Mouse (Mus musculus) brain, embryonic 14.5 days (tissue): ENCODE results near the gene Ttc25. TPM values are rescaled to one million over a fixed set of nuclear protein-coding genes. Genes with fewer than 3 reads are reported as not detected.
A peak's percentile ranks its signal among the peaks of the same experiment; 100 is the strongest.

Experiments used
- DNase-seq: peaks from one replicate; pipeline ENCODE4 v3.0.0-alpha.2; 2011; ENCODE audit warnings: low read depth
- CTCF ChIP-seq: fragments of 200-500 bp; IDR thresholded peaks from 2 replicates; pipeline ENCODE4 v1.5.1; 2012; ENCODE audit warnings: inconsistent platforms, mild to moderate bottlenecking, moderate library complexity, borderline replicate concordance; ENCODE audit not compliant: insufficient read depth, insufficient read length; ENCODE audit errors: extremely low read depth
- POLR2A ChIP-seq: fragments of 200-500 bp; IDR thresholded peaks from 2 replicates; pipeline ENCODE4 v1.6.1; 2012; ENCODE audit warnings: mild to moderate bottlenecking, inconsistent platforms, borderline replicate concordance; ENCODE audit not compliant: poor library complexity, insufficient read depth, insufficient read length, severe bottlenecking; ENCODE audit errors: extremely low read depth
- polyA plus RNA-seq: library from polyadenylated mRNA; depleted of rRNA; stranded (reverse); fragments of >200 nt; gene quantifications from 2 replicates; pipeline ENCODE4 v1.2.3, GENCODE M21; 2012

The Ttc25 gene
- polyA plus RNA-seq, 1 experiment, result 2.8 TPM

DNA sequence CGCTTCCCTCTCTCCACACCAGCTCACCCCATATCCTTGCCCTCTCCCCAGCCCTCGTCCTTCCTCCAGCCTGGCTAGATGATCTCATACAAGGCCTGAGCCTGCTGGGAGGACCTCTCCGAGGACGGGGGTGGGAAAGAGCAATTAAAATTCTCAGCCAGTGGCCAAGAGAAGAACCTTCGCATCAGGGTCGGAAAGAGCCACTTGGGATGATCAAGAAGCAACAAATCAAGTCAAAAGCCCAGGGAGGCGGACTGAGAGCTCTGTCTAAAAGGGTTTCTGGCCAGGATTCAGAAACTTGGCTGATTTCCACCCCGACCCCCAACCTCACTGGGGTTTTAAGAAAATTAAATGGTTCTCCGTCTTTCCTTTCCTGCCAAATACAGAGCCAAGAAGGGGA is 29.1 kb upstream of the Ttc25 start:
- no peak for TF ChIP-seq CTCF
- no peak for TF ChIP-seq POLR2A
- peak; percentile 27 for DNase-seq

DNA sequence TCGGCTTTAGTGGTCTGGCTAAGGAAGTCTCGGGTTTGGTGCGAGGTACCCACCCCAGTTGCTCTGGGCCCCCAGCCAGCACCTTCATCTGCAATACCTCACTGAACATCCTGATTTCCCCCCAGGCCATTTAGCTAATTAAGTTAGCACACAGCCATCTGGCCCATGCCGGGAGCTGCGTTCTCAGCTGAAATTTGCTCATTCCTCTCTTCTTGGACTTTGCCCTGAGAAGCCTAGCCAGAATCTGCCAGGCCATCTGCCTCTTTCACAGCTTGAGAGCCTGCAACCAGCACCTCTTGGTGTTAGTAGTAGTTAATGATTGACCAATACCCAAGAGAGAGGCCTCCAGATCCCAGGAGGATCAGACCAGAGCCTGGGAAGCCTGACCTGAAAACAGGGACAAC is 27.2 kb upstream of the Ttc25 start:
- DNase-seq, result peak; percentile 87
- TF ChIP-seq POLR2A (no peak), CTCF (no peak)

DNA sequence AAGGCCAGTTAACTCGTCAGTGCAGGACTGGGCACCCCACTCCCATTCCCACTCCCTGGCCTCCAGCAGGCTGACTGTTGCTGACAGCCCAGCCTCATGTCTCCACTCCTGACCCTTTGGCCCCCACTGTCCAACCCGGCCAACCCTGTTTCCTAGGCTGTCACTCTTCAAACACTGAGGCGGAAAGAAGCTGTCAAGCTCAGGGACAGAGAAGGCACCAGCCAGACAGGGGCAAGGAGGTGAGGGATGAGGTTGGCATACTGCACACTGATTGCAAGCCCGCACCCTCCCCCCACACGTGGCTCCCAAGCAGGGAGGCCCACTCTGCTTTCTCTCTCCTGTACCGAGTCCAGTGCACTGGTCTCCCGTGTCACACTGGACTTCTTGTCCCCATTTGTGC is 26.2 kb upstream of the Ttc25 start:
- DNase-seq, result no peak
- TF ChIP-seq POLR2A, result no peak
- TF ChIP-seq CTCF, result no peak

DNA sequence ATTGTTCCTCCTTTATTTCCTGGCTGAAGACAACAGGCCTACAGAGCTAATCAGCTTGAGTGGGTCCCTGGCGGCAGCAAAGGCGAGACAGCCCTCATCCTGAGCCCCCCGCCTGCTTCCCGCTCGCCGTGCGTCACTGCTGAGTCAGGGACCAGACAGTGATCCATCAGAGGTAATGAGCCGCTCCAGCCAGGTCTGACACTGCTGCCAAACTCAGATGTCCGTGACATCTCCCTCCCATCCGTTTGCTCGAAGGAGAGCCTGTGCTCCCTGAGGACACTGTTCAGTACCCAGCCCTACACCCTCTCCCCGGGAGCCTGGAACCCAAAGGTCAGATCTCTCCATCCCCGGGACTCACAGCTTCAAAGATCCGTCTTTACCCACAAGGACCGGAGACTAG is 24.6 kb upstream of the Ttc25 start:
- TF ChIP-seq POLR2A (no peak), CTCF (no peak)
- DNase-seq, result no peak

DNA sequence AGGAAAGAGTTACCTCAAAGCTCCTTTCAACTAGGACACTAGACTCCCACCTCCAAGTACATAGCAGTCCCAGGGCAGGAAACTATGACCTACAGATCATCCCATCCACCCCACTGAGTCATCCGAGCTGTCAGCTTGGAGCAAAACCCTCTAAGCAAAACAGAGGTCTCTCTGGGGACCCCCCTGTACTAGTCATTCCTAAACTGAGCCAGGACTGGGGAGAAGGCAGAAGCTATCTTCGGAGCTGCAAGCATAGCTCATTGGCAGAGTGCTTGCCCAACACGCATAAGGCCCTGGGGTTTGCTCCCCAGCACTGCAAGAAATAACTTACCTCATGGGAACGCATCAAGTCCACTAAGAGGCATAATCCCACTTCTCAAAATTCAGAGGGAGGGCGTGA is 21.0 kb upstream of the Ttc25 start:
- no peak for TF ChIP-seq POLR2A
- no peak for TF ChIP-seq CTCF
- DNase-seq, result no peak

DNA sequence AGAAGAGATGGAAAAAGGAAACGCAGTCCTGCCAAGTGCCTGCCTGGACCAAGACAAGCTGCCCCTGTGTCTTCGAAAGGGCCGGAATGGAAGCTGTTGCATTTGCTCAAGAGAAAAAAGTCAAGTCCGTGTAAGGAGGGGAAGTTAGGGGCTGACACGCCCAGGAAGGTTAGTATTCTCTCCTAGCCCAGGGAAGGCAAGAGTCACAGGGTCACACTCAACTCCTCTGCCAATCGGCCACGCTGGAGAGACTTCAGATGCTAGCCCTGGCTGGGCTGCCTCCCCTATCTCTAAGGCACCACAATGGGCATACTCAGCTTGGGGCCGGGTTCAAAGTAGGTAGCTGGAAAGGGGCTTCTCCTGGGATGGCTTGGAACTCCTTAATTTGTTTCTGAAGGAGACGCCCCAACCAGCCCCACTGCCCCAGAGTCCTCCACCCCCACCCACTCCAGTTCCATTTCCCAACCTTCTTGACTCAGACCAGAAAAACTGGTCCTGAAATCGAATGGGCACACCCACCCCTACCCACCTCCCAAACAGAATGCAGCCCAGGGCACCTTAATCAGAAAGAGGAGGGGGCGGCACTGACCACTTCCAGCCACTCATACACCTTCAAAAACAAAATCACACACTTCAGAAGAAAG is 20.3 kb upstream of the Ttc25 start:
- TF ChIP-seq POLR2A (no peak), CTCF (no peak)
- no peak for DNase-seq

DNA sequence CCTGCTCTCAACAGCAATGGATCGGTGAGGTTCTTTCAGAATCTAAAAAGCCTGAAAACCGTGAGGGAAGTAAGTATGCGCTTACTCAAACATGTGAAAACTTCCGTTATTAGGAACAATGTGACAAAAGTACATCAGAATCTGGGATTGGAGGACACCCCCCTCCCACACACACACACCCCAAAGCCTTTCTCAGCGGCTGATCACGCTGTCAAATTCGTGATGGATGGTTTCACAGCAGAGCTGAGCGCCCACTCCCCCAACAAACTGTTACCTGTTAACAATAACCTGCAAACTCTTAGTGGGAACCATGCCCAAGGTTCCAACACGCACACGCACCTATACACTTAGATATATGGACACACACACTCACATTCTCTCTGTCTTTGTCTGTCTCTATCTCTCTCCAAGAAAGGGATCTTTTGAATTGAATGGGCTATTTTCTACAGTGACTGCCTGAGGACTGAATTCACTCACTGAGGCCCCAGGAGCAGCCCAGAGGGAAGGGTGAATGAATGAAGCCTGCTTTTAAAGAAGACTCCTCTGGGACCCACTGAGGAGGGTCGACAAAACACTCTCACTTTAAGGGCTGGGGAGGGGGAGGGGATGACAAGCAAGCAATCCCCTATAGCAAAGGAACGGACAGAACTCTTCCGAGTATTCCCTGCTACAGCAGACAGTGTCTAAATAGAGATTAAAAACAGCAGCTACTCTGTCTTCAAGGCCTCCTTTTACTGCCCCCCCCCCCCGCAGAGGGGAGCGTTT is 19.2 kb upstream of the Ttc25 start:
- DNase-seq, result peak; percentile 28
- TF ChIP-seq CTCF (no peak), POLR2A (no peak)

DNA sequence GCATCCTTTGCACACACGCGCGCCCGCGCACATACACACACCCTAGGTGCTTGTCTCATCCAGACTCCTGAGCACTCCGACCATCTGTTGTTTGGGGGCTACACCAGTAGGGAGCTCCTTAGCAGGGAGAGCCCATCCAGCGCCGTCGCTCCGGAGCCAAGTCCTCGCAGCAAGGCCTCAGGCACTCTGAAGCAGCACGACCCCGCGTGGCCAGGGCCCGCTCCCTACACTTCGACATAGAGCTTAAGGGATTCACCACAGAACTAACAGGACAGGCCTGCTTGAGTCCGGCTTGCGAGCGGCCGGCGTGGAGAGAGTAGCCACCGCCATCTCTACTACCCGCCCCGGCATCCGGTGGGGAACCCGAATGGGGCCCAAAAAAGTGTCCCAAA is 18.3 kb upstream of the Ttc25 start:
- TF ChIP-seq CTCF, result no peak; the same call in 1 of the 2 replicates
- no peak for TF ChIP-seq POLR2A
- DNase-seq, result peak; percentile 89

DNA sequence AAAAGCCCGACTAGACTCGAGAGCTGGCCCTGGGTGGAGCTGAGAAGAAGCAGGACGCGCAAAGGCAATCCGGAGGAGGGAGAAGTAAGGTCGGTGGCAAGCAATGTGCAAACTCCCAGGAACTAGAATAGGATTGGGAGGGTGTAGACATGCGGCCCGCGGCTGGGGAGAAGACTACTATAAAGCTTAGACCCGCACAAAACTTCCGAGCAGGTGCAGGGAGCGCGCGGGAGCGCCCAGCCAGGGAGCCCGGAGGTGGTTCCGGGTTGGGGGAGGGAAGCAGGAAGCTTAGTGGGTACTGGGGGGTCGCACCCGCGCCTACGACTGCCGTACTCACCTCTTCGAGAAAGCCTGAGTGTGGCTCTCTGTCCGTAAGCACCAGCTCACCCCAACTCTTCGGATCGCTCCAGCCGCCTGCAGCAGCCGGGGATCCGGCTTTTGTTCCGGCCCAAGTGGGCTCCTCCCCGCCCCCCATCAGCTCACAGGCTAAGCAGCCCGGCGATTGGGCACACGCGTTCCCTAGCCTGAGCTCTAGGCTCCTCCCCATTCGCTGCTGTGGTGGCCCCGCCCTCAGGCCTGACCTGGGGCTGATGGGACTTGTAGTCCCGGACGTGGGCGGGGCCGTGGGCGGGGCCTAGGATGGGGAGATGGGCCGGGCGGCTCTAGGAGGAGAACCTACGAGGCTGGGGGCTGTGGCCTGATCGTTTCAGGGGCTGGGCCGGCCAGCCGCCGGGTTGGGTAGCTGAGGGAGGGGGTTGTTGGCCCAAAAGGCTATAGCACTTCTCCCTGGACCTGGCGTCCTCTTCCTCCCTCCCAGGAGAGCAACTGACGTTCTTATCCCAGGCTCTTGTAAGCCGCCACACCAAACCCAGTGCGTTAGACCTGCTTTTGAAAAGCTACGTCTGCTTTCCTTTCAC is 17.7 kb upstream of the Ttc25 start, which contains the start of gene Acly:
Gene Acly (minus strand): TSS at position 543 of the 917 bp plus-strand sequence.
- no peak for TF ChIP-seq CTCF
- TF ChIP-seq POLR2A, result peak; percentile 89; the same call in 1 of the 2 replicates
- peak; percentile 100 for DNase-seq

DNA sequence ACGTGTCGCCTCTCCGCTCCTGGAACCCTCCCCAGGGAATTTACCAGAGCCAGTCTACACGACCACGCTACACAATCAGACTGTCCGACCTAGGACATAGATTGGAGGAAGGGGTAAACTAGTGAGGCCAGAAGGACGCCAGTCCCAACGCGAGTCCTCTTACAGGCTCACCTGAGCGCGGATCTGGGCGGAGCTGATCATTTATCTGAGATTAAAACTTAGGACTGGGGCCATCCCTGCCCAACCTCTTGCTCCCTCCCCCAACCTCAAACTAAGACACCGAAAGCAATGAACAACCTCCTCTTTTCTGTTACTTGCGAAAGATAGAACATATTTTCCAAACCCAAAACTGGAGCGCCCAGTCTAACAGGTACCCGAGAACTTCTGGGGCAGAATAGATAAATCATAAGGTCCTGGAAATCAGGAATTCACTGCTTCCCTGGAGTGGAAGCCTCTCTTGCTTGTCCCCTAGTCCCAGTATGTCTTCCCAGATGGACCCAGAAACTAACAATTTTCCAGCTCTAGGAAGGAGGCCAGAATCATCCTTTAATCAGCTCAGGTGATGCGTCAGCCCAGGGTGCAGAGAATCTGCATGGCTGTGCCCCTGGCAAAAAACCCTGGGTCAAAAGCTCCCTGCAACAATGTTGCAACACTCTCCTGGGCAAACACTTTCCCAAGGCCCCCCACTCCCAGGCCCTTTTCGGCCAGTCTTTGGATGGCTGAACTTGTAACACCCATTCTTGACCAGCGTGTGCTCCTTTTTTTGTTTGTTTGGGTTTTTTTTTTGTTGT is 16.8 kb upstream of the Ttc25 start:
- TF ChIP-seq POLR2A, result no peak
- no peak for TF ChIP-seq CTCF
- DNase-seq, result no peak
